Mouse (Mus musculus) urinary bladder, postnatal 14 days (tissue): ENCODE measurements at regions not wholly inside any gene's neighbourhood (a gene's known extent, or its start where the extent isn't known, plus 50 kb on each side); places are given as distances from the start of the nearest gene placed in this dataset.
"Not testable (repeated sequence)": the region's sequence is repeated elsewhere in the genome, so short reads cannot be mapped to it uniquely, and the experiment has no call there.

Experiments used
- DNase-seq: peaks from one replicate; pipeline ENCODE4 v3.0.0; 2021; ENCODE audit warnings: low spot score

- DNase-seq = no peak
These were observed 78.1 kb upstream of the Ehbp1 start for GRCm38 (mm10) chr11:22420003-22420723.

GRCm38 (mm10) chr11:22421762-22422161 is 79.7 kb upstream of the Ehbp1 start:
- DNase-seq = no peak

- peak; percentile 79 for DNase-seq
These were observed 74.6 kb upstream of the Tmem17 start for GRCm38 (mm10) chr11:22437140-22437850.

GRCm38 (mm10) chr11:22437851-22438215 is 74.1 kb upstream of the Tmem17 start:
- DNase-seq = no peak

GRCm38 (mm10) chr11:22438441-22439066 is 73.3 kb upstream of the Tmem17 start:
- DNase-seq = no peak

GRCm38 (mm10) chr11:22440521-22440920 is 71.4 kb upstream of the Tmem17 start:
- DNase-seq = peak; percentile 54

GRCm38 (mm10) chr11:22453161-22453560 is 58.7 kb upstream of the Tmem17 start:
- no peak for DNase-seq

- no peak for DNase-seq
These were observed 55.6 kb upstream of the Tmem17 start for GRCm38 (mm10) chr11:22456286-22456685.

GRCm38 (mm10) chr11:22457220-22457619 is 54.7 kb upstream of the Tmem17 start:
- no peak for DNase-seq

- no peak for DNase-seq
These were observed 52.8 kb upstream of the Tmem17 start for GRCm38 (mm10) chr11:22458951-22459703.

- not testable (repeated sequence) for DNase-seq
These were observed 50.7 kb upstream of the Tmem17 start for GRCm38 (mm10) chr11:22461019-22461735.
